Mouse (Mus musculus) lung, postnatal 0 days (tissue): Measurements from ENCODE around the gene Mag. TPM values are rescaled to one million over a fixed set of nuclear protein-coding genes. Genes with fewer than 3 reads are reported as not detected.

ENCODE experiments used
- ATAC-seq: fragments of 200-750 bp; cut with Nextera tagmentation; 2 replicates; pipeline ENCODE4 v1.8.0; 2017; ENCODE audit warnings: moderate library complexity
- DNase-seq: peaks from one replicate; pipeline ENCODE4 v3.0.0-alpha.2; 2016; ENCODE audit warnings: low spot score
- H3K27ac ChIP-seq: fragments of 300-500 bp; sonication (generic); 2 replicates; pipeline ENCODE4 v1.5.1; 2014; ENCODE audit warnings: antibody characterized with exemption, mild to moderate bottlenecking, low read length, mixed read lengths
- H3K27me3 ChIP-seq: fragments of 300-500 bp; sonication (generic); replicated peaks from 2 replicates; pipeline ENCODE4 v1.6.1; 2014; ENCODE audit warnings: low read length, mixed read lengths; ENCODE audit not compliant: insufficient read depth
- H3K36me3 ChIP-seq: fragments of 300-500 bp; sonication (generic); 2 replicates; pipeline ENCODE4 v1.6.1; 2014; ENCODE audit warnings: low read length, mixed read lengths; ENCODE audit not compliant: insufficient read depth
- H3K4me1 ChIP-seq: fragments of 300-500 bp; sonication (generic); 2 replicates; pipeline ENCODE4 v1.6.1; 2014; ENCODE audit warnings: antibody characterized with exemption, low read depth, low read length, mixed read lengths; ENCODE audit not compliant: insufficient read depth
- H3K4me2 ChIP-seq: fragments of 300-500 bp; sonication (generic); replicated peaks from 2 replicates; pipeline ENCODE4 v1.6.1; 2014; ENCODE audit warnings: low read depth, mild to moderate bottlenecking, low read length, moderate library complexity, mixed read lengths
- H3K4me3 ChIP-seq: fragments of 300-500 bp; sonication (generic); 2 replicates; pipeline ENCODE4 v1.5.1; 2014; ENCODE audit warnings: low read depth, low read length
- H3K9ac ChIP-seq: fragments of 300-500 bp; sonication (generic); replicated peaks from 2 replicates; pipeline ENCODE4 v1.6.1; 2014; ENCODE audit warnings: low read depth, mild to moderate bottlenecking
- H3K9me3 ChIP-seq: fragments of 300-500 bp; sonication (generic); 2 replicates; pipeline ENCODE4 v1.6.1; 2016; ENCODE audit warnings: low read length, mixed read lengths
- CTCF ChIP-seq: IDR thresholded peaks from 2 replicates; pipeline ENCODE4 v1.5.1; 2016; ENCODE audit warnings: antibody characterized with exemption, mild to moderate bottlenecking
- EP300 ChIP-seq: IDR thresholded peaks from 2 replicates; pipeline ENCODE4 v1.6.1; 2016; ENCODE audit warnings: antibody characterized with exemption, mild to moderate bottlenecking, control low read depth
- WGBS: fragments of 180-500 bp; shearing (Covaris S2); extraction: QIAGEN DNeasy Blood & Tissue Kit; methylation state at CpG from one replicate; pipeline ENCODE4 v1.1.7; 2014; 5-methylcytosine and 5-hydroxymethylcytosine counted together
- polyA plus RNA-seq: library from polyadenylated mRNA; unstranded; fragments of >200 nt; fragmentation: Nextera tagmentation; extraction: Ambion mirVana; gene quantifications from 2 replicates; pipeline ENCODE4 v1.2.1, GENCODE M21; 2015

The Mag gene
- polyA plus RNA-seq, 1 experiment from 2014 or later: 1.8 TPM

DNA sequence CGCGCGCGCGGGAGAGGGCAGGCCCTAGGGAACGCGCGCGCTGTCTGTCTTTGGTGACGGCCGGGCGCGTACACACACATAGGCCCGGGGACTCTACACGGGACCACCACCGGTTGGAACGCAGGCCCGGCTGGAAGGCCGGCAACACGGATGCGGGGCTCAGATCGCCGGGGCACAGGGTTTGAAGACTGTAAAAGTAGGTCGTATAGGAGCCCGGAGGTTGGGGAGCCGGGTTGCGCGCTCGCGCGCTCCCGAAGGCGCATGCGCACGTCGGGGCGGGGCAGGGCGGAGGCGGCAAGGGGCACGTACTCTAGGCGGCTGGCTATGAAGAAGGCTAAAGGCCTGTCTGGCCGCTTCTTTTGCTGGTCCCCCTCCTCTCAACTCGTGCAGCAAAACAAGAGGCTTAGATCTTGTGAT, 42.7 kb upstream of the Mag start:
- ATAC-seq (peak; percentile 66), DNase-seq (peak; percentile 90)
- peak overlapping the region; percentile 98 for H3K9ac ChIP-seq
- under 1% methylated on average over 42 of the region's 43 CpGs for WGBS
- peaks cover 17% of the 10 kb centered on the region for H3K4me1 ChIP-seq
- peak overlapping the region; percentile 98 for H3K27ac ChIP-seq
- H3K9me3 ChIP-seq: no peaks in the 10 kb centered on the region
- TF ChIP-seq EP300 (no peak), CTCF (no peak)
- H3K27me3 ChIP-seq: no peaks in the 10 kb centered on the region
- H3K4me2 ChIP-seq: peak overlapping the region; percentile 78
- peaks cover 12% of the 10 kb centered on the region for H3K36me3 ChIP-seq
- H3K4me3 ChIP-seq: peak overlapping the region; percentile 96

DNA sequence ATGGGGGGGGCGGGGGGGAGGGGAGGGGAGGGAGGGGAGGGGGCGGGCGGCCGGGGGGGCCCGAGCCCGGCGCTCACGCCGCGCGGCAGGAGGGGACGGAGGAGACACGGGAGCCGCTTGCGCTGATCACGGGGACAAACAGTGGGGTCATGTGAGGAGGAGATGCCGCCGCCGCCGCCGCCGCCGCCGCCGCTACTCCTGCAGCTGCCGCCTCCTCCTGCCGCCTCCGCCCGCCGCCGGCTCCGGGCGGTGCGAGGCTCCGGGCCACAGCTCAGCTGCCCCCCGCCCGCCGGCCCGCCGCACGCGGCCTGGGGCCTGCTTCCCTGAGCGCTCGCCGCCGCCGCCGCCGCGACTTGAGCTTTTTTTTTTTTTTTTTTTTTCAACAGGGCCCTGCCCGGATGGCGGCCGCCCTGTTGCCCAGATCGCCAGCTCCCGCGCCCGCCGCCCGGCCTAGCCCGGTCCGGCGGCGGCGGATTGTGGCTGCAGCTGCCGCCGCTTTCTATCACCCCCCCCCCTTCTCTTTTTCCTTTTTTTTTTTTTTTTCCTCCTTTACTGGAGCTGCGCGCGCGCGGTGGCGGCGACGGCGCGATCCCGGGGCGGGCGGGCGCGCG, 42.2 kb upstream of the Mag start, which contains the start of gene Usf2:
Gene Usf2, minus strand, starts transcription at position 48 of the 611 bp plus-strand sequence.
- no peak for TF ChIP-seq CTCF
- TF ChIP-seq EP300: no peak
- H3K4me1 ChIP-seq: peaks cover 17% of the 10 kb centered on the region
- 0% methylated on average over 3 of the region's 82 CpGs for WGBS
- DNase-seq: peak; percentile 95
- peak within 1 kb of the TSS; percentile 98 for H3K27ac ChIP-seq
- H3K27me3 ChIP-seq: no peaks in the 10 kb centered on the region
- peak; percentile 67 for ATAC-seq
- H3K4me2 ChIP-seq: peak within 1 kb of the TSS; percentile 78
- peak within 1 kb of the TSS; percentile 98 for H3K9ac ChIP-seq
- peaks cover 16% of the 10 kb centered on the region for H3K36me3 ChIP-seq
- peak within 1 kb of the TSS; percentile 96 for H3K4me3 ChIP-seq
- H3K9me3 ChIP-seq: no peaks in the 10 kb centered on the region

DNA sequence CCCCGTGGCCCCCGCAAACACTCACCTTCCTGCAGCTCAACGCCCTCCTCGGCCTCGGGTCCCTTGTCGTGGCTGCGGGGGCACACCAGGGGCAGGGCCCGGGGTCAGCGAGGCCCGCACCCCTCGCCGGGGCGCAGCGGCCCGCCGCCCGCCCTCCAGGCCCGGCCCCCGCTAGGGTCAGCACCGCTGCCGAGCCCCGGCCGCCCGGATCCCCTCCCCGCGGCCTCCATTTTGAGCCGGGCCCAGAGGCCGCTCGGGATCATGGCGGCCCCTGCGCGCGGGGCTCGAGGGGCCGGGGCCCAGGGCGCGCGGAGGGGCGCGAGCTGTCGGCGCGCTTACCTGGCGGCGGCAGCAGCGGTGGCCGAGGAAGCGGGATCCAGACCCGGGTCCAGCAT, 41.7 kb upstream of the Mag start:
- peak overlapping the region; percentile 78 for H3K4me2 ChIP-seq
- H3K27ac ChIP-seq: peak overlapping the region; percentile 98
- peaks cover 20% of the 10 kb centered on the region for H3K36me3 ChIP-seq
- no peaks in the 10 kb centered on the region for H3K27me3 ChIP-seq
- H3K4me3 ChIP-seq: peak overlapping the region; percentile 96
- no peak for TF ChIP-seq CTCF
- no peak for TF ChIP-seq EP300
- peaks cover 17% of the 10 kb centered on the region for H3K4me1 ChIP-seq
- ATAC-seq (peak; percentile 43), DNase-seq (peak; percentile 48)
- under 1% methylated on average over 28 of the region's 49 CpGs for WGBS
- H3K9me3 ChIP-seq: no peaks in the 10 kb centered on the region
- H3K9ac ChIP-seq: peak overlapping the region; percentile 98

DNA sequence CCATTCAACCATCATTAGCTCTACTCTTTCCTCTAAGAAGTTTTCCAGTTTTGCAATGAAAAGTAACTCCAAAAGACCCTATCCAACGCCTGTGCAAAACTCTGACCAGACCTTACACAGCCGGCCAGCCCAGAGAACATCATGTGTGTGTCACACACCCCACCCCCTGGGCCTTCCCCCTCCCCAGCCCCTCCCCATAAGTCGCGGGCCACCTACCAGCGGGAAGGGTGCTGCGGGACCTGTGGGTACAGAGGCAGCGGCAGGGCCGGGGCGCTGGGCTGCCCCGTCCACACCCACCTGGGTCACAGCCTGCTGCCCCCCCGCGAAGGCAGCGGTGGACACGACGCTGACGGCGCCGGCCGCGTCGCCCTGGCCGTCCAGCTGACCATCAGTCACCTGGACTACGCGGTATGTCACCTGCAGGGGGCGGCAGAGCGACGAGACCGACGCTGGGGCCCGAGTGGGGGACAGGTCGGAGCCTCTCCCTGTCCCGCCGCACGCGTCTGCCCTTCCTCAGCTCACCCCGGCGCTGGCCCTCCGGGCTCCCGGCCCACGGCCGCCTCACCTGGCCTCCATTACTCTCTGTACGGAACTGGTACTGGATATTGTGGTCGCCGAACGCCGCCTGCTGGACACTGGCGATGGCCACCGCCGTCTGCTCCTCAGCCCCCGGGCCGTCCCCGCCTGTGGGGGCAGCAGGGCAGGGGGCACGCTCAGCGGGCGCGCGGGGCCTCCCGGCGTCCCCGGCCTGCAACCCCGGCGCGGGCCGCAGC, 41.1 kb upstream of the Mag start:
- Histone ChIP-seq H3K4me3 (peak overlapping the region; percentile 96), H3K27ac (peak overlapping the region; percentile 98), H3K4me2 (peak overlapping the region; percentile 78), H3K36me3 (peaks cover 20% of the 10 kb centered on the region), H3K27me3 (no peaks in the 10 kb centered on the region), H3K4me1 (peaks cover 17% of the 10 kb centered on the region), H3K9me3 (no peaks in the 10 kb centered on the region), H3K9ac (peak overlapping the region; percentile 98)
- peak; percentile 76 for ATAC-seq
- DNase-seq: peak; percentile 93
- WGBS: 4% methylated on average over 17 of the region's 64 CpGs
- TF ChIP-seq CTCF (peak; percentile 92), EP300 (no peak)

DNA sequence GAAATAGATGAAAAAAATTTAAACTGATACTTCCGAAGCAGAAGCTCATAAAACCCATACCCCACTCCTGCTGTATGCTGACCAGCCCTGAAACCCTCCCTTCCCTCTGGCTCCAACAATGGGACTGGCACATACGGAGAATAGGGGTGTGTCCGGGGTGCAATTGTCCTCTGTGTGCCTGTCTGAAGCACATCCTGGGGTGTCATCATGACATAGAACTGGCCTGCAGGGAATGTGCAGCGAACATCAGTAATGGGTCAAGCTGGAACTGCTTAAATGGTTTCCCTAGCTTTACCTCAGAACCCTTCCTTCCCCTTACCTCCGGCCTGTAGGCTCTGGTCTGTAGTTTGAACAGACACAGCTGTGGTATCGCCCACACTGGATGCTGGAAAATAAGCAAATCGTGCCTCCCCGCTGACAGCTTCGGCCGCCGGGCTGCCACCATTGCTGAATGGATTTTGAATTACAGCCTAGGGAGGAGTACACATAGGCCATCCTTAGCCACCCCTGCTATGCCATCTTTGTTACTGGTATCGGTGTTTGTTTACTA, 40.4 kb upstream of the Mag start:
- 77% methylated on average over 12 of the region's 12 CpGs for WGBS
- Histone ChIP-seq H3K9ac (no peak overlapping the region), H3K4me3 (no peak overlapping the region), H3K4me1 (peaks cover 17% of the 10 kb centered on the region), H3K9me3 (no peaks in the 10 kb centered on the region), H3K4me2 (peak overlapping the region; percentile 78), H3K27ac (no peak overlapping the region), H3K27me3 (no peaks in the 10 kb centered on the region), H3K36me3 (peaks cover 20% of the 10 kb centered on the region)
- ATAC-seq (no peak), DNase-seq (no peak)
- TF ChIP-seq CTCF (no peak), EP300 (no peak)

DNA sequence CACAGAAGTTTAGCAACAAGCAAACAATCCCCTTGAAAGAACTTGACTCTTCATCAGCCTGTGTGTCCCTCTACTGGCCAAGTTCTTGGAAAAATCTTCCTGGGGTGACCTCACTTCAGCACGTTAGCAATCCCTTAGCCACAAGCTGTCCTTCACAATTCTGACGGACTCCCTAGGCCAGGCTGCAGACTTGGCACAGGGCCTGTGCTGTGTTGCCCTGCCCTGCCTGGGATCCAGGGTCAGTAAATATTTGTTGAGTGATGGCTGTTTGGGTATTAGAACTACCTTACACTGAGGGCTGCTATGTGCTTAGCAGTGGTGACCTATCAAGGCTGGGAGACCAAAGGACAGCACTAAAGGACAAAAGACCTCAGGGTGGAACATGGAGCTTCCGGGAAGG, 39.4 kb upstream of the Mag start:
- TF ChIP-seq EP300 (no peak), CTCF (peak; percentile 25; the same call in 1 of the 2 replicates)
- 62% methylated on average over 3 of the region's 3 CpGs for WGBS
- H3K36me3 ChIP-seq: peaks cover 20% of the 10 kb centered on the region

More for the DNA sequence above, 39.4 kb upstream of the Mag start:
- H3K4me2 ChIP-seq: no peak overlapping the region
- DNase-seq (peak; percentile 46), ATAC-seq (no peak)
- no peak overlapping the region for H3K4me3 ChIP-seq
- H3K27ac ChIP-seq: no peak overlapping the region
- H3K27me3 ChIP-seq: no peaks in the 10 kb centered on the region
- H3K4me1 ChIP-seq: peaks cover 17% of the 10 kb centered on the region
- no peak overlapping the region for H3K9ac ChIP-seq
- no peaks in the 10 kb centered on the region for H3K9me3 ChIP-seq
